Mouse (Mus musculus) CH12.LX (cell line): ENCODE results near the gene Yap1.

Experiments
- CTCF ChIP-seq, 2 experiments: IDR thresholded peaks in 1 of 2; conservative IDR thresholded peaks in 1 of 2; 2 replicates each; pipeline ENCODE4 v1.5.1; 2011 to 2012; ENCODE audit warnings: low read depth in 2 of 2, low read length in 2 of 2, improper control_type of control experiment in 1 of 2, inconsistent platforms in 1 of 2, mild to moderate bottlenecking in 1 of 2, moderate library complexity in 1 of 2
- E2F4 ChIP-seq: IDR thresholded peaks from 2 replicates; pipeline ENCODE4 v1.6.1; 2011; ENCODE audit warnings: low read depth, low read length, improper control_type of control experiment; ENCODE audit not compliant: insufficient replicate concordance
- EP300 ChIP-seq: IDR thresholded peaks from 2 replicates; pipeline ENCODE4 v1.6.1; 2011; ENCODE audit warnings: low read length, improper control_type of control experiment
- MAX ChIP-seq: IDR thresholded peaks from 2 replicates; pipeline ENCODE4 v1.6.1; 2011; ENCODE audit warnings: low read length, improper control_type of control experiment
- PAX5 ChIP-seq: IDR thresholded peaks from 2 replicates; pipeline ENCODE4 v1.6.1; 2012; ENCODE audit warnings: low read length, inconsistent platforms, mixed read lengths
- POLR2A ChIP-seq: IDR thresholded peaks from 2 replicates; pipeline ENCODE4 v1.6.1; 2011; ENCODE audit warnings: low read depth, mild to moderate bottlenecking, improper control_type of control experiment, low read length
- POLR2AphosphoS2 ChIP-seq: IDR thresholded peaks from 2 replicates; pipeline ENCODE4 v1.6.1; 2011; ENCODE audit warnings: low read depth, low read length, improper control_type of control experiment
- USF1 ChIP-seq: IDR thresholded peaks from 2 replicates; pipeline ENCODE4 v1.6.1; 2014; ENCODE audit warnings: low read depth, mild to moderate bottlenecking, inconsistent platforms, low read length, improper control_type of control experiment

DNA sequence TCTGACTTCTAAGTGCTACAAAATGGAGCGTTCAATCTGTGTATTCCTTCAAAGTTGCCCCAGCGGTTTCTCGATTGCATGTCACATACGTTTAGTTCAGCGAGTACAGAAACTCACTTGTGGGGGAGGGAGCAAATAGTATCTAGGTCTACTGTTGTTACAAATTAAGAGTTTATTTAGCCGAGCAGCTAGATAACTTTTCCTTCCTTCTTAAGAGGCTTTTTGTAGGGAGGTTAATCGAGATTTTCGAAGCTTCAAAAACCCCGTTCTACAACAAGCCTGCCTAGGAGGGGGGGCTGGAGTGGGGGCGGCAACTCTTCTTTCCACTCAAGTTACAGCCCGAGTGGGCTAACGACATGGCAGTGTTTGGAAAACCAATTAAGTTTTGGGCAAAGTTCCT is 1.6 kb downstream of the Yap1 start:
- no peak for TF ChIP-seq EP300
- no peak for TF ChIP-seq CTCF (conservative IDR thresholded peaks at IDR 0.05 in 1 of 2, IDR thresholded peaks at IDR 0.05 in 1 of 2; ENCODE audit: low read depth in 2 of 2, low read length in 2 of 2)
- no peak for TF ChIP-seq PAX5
- no peak for TF ChIP-seq POLR2A
- no peak for TF ChIP-seq USF1
- TF ChIP-seq E2F4, result no peak
- no peak for TF ChIP-seq POLR2AphosphoS2
- TF ChIP-seq MAX, result no peak
